Mouse (Mus musculus): ENCODE measurements around the gene Sel1l.

DNA sequence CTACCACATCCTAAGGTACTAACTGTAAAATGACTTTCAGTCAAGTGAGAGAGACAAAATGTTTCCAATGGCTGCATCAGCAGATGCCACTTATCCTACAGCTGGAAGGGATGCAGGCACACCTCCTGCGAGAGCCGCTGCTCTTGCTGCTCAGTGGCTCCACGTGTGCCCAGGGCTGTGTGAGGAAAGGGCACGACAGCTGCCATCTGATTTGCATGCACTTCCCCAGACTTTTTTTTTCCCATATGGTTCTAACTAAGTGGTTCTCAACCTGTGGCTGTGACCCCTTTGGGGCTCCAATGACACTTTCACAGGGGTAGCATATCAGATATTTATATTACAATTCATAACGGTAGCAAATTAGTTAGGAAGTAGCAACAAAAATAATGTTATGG is 15.0 kb downstream of the Sel1l start:
- TF ChIP-seq CTCF (IDR thresholded peaks at IDR 0.05; ENCODE audit: low read depth) (no peak), EP300 (optimal IDR thresholded peaks at IDR 0.05) (no peak)
